Mouse (Mus musculus): ENCODE measurements around the gene Rcl1.

Rcl1 gene

DNA sequence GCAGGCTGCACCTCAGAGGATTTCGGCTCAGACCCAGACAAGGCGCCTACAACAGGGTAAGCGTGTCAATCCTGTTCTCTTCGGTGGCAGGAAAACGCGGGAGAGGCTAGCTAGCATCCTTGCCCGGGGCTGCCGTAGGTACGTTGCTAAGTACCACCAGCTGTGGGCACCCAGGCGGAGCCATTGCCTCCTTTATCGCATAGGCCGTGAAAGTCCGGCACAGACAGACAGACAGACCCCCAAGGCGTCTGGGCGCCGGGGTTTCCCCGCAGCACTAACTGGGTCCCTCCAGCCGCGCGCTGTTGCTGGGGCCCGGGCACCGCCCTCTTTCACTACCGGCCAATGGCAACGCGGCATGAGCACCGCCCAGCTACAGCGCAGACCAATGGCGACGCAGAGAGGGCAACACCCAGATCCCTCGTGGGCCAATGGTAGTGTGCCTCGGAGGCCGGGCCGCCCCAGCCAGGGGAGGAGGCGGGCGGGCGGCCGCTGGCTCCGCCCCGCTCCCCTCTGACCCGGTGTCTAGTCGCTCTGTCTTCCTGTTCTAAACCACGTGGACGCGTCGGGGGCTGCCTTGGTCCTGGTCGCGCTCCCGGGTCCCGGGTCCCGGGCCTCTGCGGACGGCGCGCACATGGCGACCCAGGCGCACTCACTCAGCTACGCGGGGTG is at the start of gene Rcl1:
Gene Rcl1 (plus strand): TSS at position 502 of the 669 bp plus-strand sequence.
- ATAC-seq (ENCODE audit: insufficient number of reproducible peaks, low FRiP score, low TSS enrichment) = peak; percentile 100

DNA sequence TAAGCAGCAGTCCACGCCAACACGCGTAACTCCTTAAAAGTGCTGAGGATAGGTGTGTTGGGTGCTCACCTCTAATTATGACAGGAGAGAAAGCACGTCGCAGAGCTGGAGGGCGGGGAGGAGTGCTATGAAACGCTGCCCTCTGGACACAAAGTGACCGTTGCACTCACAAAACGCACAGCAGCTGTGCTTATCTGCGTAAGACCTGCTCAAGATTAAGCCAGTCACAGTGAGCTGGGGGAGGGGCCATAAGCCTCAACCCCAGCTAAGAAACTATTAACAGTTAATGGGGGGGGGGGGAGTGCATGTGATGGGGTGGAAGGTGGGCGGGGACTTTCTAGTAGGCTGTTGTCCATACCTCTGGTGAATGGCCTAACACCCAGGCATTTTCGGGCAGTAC is 48.4 kb upstream of the Rcl1 start:
- no peak for ATAC-seq (ENCODE audit: insufficient number of reproducible peaks, low FRiP score, low TSS enrichment)

DNA sequence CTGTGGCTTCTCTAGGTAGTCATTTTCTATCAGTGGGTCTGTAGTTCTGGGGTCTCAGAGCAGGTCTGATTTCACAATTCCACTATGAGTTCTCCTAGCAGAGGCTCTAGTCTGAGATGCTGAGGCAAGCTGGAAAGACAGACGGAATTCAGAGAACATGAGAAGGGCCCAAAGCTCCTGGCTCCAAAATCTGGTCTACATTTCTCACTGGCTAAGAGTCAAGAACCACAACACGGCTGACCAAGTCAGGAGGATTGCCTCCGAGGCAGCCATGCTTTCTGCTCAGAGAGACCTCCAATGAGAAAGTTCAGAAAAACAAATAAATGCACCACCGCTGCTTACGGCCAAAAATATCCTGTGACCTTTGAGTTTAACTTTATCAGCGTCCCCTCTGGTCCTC is 46.6 kb upstream of the Rcl1 start:
- no peak for ATAC-seq (ENCODE audit: insufficient number of reproducible peaks, low FRiP score, low TSS enrichment)

DNA sequence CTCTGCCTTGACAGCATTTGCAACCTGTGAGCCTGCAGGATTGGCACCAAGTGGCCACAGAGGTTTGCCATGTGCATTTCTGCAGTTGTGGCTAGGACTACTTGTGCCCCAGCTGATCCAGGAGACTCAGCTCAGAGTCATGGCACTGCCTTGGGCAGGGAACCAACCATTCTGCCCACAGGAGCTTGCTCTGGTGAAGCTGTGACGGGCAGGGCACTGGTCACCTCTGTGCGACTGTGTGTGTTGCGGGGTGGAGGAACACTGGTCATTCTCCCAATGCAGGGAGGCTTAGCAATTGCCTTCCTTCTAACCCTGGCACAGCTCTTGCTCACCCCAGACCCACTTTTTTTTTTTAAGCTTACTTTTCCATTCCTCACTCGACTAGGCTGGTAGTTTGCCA is 45.7 kb upstream of the Rcl1 start:
- no peak for ATAC-seq (ENCODE audit: insufficient number of reproducible peaks, low FRiP score, low TSS enrichment)

DNA sequence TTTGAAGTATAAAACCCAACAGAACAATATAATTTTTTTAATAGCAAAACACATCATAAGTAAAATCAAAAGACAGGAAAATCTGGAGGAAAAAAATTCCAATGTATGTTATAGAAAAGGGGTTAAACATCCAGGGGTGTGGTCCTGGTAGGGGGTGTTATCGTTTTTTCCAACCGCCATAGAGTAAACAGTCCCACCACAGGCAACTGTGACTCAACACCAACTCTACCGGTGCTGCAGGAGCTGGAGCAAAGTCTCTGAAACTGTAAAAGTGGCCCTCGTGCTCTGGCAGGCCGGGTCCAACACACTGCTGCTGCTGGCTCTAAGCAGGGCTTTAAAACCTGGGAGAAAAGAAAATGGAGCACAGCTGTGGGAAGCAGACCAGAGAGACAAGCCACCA is 42.4 kb upstream of the Rcl1 start:
- ATAC-seq (ENCODE audit: insufficient number of reproducible peaks, low FRiP score, low TSS enrichment) = no peak

DNA sequence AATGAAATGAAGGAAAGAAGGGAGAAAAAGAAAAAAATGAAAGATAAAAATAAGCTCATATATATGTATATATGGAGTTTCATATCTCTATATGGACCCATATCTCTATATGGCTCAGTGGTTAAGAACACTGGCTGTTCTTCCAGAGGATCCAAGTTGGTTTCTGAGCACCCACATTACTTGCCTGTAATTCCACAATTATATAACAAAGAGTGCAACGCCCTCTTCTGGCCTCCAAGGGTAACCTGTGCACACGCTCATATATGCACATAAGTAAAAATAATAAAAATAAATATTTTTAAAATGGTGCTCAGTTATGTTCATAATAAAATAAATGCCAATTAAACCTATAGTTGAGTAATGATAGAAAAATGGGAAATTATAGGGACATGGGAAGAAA is 41.5 kb upstream of the Rcl1 start:
- ATAC-seq (ENCODE audit: insufficient number of reproducible peaks, low FRiP score, low TSS enrichment) = no peak

DNA sequence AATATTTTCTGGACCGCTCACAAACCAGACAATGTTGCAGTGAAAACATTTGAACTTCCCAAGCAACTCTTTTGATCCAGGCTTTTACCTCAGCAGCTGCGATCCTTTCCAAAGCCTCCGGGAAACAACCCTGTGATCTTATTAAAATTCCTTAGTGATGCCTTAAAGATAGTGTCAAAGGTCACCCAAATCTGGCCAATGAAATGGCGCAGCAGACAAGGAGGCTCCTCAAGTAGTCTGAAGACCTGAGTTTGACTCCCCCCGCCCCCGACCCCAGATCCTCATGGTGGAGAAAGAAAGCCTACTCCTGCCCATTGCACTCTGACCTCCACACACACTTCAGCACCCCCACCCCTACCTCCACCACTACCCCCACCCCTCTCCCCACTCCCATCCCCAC is 40.9 kb upstream of the Rcl1 start:
- no peak for ATAC-seq (ENCODE audit: insufficient number of reproducible peaks, low FRiP score, low TSS enrichment)

DNA sequence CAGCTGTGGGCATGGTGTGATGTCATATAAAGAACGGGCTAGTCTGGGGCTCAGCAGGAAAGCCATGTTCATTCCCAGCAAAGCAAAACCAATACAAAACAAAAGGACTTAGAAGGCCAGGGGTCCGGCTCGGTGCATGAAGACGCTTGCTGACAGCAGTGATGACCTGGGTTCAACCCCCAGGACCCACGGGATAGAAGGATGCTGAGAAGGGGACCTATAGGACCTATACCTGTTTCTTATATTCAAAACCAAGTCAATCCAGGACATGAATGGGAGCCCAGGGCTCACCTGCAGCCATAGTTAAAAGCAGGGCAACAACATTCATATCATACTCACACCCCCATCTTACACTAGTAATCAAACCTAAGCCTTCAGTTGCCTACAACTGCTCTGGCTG is 38.2 kb upstream of the Rcl1 start:
- ATAC-seq (ENCODE audit: insufficient number of reproducible peaks, low FRiP score, low TSS enrichment) = no peak

DNA sequence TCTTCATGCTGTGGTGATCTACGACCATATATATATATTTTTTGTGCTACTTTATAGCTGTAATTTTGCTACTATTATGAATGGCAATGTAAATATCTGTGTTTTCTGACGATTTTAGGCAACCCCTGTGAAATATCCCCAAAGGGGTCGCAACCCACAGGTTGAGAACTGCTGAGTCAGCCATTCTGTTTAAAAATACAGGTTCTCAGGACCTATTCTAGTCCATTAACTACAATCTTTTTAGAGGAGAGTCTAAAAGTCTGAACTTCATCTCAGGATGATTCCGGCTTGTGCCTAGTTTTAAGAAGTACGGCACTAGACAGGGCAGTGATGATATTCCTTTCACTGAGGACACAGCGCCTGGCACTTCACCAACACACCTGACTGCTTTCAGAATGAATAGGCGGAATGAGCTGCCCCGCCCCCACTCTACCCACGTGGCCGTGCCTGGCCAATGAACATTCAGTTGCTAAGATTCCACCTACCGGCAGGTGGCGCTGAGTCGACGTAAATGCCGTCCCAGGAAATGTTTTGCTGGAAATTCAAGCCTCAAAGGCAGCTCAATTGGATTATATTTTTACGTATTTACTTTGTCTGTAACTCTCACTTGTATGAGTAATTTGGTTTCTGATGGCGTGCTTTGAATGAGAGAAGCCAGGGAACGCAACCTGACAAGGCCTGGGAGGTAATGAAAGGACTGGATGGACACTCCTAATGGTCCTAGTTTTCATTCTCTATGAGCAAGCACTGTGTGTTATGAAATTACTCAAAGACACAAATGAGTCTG is 37.4 kb upstream of the Rcl1 start:
- peak; percentile 71 for ATAC-seq (ENCODE audit: insufficient number of reproducible peaks, low FRiP score, low TSS enrichment)

DNA sequence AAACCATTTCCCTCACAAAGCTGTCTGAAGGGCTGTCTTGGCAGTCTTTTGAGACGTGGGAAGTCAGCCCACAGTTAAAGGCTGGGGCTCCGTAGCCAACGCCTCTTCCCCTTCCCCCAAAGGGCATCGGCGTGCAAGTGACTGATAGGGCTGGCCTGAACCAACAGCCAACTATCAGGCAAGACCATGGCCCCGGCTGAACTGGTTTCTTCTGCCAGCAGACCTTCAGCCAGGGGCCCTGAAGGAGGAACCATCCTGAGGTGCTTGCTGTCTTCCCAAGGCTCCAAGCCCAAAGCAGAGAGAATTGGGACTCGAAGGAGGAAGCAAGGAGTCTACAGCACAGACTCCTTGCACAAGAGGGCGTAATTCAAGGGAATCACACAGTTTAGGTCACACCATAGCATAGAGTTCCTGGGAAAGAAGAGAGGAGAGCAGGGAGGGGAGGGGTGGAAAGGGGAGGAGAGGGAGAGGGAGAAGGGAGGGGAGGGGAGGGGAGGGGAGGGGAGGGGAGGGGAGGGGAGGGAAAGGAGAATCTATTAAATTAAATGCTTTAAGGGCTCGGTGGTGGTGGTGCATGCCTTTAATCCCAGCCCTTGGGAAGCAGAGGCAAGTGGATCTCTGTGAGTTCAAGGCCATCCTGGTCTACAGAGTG is 36.6 kb upstream of the Rcl1 start:
- no peak for ATAC-seq (ENCODE audit: insufficient number of reproducible peaks, low FRiP score, low TSS enrichment)

DNA sequence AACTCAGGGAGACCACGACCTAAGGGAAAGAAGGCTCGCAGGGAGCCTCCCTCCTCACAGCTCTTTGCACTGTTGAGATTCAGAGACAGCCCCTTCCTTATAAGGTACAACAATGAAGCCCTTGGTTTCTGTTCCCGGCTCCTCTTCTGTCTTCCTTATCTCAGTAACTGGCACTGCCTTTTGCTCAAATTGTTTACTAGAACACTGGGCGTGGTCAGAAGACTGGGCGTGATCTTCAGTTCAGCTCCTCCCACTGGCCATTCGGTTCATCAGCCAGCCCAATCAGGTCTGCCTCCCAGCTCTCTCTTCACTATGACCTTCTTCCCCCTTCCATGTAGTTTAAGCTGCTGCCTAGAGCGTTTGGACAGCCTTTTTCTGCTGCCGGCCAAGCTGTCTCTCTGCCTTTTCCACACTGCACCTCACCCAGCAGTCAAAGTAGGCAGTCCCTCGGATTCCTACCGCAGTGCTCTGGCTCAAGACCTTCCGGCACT is 34.1 kb upstream of the Rcl1 start:
- peak; percentile 65 for ATAC-seq (ENCODE audit: insufficient number of reproducible peaks, low FRiP score, low TSS enrichment)

DNA sequence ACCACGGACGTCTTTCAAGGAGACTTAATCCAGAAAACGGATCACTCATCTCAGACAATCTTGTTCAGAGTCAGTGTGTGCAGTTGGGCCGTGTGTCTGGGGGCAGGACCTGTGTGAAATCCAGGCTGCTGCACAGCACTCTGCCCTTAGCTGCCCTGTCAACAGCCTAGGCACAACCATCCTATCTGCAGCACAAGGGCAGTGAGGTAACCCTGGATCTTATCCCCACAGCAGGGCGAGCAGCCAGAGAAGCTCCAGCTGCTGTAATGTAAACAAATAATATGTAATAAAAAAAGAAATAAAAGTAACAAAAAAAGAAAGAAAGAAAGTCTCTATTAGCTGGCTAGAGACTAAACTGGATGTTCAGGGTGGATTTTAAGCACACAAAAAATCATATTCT is 32.0 kb upstream of the Rcl1 start:
- no peak for ATAC-seq (ENCODE audit: insufficient number of reproducible peaks, low FRiP score, low TSS enrichment)

DNA sequence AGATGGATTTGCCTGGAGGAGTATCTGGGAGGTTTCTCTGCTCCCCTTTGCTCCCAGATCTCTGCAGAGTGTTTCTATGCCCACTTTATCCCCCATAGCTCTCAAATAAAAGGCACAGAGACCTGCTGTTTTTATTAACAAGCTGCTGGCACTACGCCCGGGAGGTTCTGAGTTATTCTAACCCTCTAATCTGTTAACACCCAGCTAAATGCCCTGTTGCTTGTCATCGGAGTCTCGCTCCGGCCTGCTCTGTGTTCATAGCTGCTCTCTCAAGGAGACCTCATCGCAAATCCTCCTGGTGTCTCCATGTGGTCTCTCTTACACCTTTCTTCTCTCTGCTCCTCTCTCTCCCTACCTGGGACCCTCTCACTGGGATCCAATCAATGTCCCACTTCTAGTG is 26.4 kb upstream of the Rcl1 start:
- ATAC-seq (ENCODE audit: insufficient number of reproducible peaks, low FRiP score, low TSS enrichment) = no peak

DNA sequence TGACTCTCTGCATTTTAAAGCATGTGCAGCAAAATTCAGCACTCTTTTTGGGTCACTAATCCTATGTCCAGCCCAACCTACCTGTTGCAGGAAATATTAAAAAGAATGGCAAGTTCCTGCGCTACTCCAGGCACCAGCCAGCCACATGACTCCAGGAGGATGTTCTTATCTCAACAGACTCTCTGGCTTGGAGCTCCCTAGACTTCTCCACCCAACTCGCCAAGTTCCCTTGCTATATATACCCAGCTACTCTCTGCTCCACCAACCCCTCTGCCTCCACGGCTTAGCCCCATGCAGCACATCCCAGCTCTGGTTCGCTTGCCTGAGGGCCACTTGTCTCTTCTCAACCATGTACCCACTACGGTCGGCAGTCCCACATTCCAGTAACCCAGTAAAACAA is 12.5 kb upstream of the Rcl1 start:
- ATAC-seq (ENCODE audit: insufficient number of reproducible peaks, low FRiP score, low TSS enrichment) = no peak

DNA sequence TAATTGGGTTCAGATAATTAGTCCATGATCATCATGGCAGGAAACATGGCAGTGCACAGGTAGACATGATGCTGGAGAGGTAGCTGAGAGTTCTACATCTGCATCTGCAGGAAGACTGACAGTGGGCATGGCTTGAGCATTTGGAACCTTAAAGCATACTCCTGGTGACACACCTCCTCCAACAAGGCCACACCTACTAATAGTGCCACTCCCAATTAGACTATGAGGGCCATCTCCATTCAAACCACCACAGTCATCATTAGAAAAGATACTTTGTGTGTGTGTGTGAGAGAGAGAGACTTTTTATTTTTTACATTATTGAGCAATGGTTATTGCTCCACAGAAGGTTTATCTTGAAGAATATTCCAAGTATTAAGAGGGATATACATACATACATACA is 9.0 kb upstream of the Rcl1 start:
- no peak for ATAC-seq (ENCODE audit: insufficient number of reproducible peaks, low FRiP score, low TSS enrichment)

DNA sequence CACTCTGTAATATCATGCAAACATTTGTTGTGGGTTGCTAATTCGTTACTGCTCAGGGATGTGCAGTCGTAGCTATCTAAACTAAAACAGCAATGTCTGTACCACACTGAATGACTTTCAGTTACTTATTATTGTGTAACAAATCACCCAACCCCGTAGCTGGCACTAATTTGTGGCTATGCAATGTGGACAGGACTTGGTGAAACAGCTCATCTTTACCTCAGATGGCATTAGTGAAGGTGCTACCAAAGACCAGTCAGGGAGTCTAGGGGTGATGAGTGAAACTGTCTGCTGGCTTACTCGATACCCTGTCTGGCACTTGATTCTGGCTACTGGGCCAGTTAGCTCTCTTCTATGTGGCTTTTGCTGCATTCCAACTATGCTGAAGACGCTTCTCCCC is 2.1 kb upstream of the Rcl1 start:
- no peak for ATAC-seq (ENCODE audit: insufficient number of reproducible peaks, low FRiP score, low TSS enrichment)

DNA sequence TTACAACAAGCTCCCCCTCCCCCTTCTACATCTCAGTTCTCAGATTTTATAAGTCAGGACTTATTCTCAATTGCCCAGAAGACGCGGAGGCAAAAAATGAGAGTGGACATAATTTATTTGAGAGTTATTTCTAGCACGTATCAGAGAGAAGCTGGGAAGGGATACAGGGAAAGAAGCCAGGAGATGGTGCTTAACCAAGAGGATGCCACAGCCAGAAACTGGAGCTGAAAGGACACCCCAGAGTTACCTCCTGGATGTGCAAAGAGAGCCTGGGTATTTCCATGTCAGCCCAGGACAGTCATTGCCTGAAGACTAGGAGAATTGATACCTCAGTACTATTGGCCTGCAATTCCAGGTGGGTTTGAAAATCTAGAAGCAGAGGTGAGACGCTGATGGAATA is 1.6 kb upstream of the Rcl1 start:
- no peak for ATAC-seq (ENCODE audit: insufficient number of reproducible peaks, low FRiP score, low TSS enrichment)

DNA sequence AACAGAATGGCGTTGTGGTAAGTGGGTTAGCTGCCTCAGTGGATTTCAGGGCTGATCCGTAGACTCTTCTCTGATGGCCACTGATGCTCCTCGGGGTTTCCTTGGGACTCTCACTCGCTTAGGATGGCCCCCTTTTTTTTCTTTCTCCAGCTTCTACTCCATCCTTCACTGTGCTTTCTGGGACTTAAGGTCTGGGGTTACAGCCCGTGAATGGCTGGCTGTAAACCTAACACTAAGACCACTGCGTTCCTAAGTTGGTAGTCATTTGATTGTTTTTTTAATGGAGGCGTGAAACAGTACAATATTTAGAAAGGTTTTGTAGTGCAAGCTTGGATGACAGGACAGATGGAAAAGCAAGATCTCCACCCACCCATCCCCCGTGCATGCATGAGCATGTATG is 914 bp upstream of the Rcl1 start:
- no peak for ATAC-seq (ENCODE audit: insufficient number of reproducible peaks, low FRiP score, low TSS enrichment)

DNA sequence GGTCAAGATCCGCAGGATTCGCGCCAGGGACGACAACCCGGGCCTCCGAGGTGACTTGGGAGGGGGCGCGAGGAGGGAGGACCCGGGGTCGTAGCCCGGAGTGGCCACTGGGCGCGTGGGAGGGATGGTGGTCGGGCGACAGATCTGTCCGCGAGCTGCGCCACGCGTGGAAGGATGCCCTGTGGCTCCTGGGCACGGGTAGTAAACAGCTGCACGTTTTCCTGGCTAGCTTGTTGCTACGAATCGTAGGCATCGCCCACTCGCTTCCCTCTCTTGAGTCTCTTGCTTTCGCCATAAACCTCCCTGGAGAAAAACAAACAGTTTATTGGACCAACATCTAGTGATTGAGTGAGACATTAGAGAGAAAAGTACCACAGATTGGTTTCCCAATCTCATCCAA is 416 bp downstream of the Rcl1 start:
- no peak for ATAC-seq (ENCODE audit: insufficient number of reproducible peaks, low FRiP score, low TSS enrichment)

DNA sequence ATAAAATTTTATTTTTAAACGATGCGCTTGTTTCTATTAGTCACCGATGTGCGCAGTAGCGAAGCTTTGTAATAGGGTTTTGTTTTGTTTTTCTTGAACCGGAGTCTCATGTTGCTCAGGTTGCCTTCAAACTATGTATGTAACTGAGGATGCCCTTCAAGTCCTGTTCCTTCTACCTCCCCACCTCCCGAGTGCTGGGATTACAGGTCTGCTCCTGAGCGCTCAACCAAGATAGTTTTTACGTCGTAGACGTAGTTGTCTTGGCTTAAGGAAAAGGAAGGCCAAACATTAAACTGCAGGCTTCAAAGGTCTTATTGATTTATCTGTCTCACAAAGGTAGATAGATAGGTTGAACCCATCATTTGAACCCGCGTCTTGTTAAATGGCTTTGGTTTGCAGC is 923 bp downstream of the Rcl1 start:
- ATAC-seq (ENCODE audit: insufficient number of reproducible peaks, low FRiP score, low TSS enrichment) = no peak

DNA sequence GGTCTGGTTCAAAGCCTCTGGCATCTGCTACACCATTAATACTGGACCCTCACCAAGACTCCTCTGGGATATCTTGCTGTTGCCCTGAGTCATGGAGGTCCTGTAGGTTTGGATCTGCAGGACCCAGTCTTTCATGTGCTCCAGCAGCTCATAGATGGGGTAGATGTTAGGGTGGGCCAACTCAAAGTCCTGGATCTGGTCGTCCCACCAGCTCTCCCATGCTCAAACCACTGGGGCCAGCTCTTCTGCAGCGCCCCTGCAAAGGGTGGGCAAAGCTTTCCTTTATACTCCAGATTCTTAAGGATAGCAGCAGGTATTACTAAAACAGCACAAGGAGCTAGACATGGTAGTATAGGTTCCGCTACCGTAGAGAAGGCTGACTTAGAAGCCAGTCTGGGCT is 4.6 kb downstream of the Rcl1 start:
- ATAC-seq (ENCODE audit: insufficient number of reproducible peaks, low FRiP score, low TSS enrichment) = no peak

DNA sequence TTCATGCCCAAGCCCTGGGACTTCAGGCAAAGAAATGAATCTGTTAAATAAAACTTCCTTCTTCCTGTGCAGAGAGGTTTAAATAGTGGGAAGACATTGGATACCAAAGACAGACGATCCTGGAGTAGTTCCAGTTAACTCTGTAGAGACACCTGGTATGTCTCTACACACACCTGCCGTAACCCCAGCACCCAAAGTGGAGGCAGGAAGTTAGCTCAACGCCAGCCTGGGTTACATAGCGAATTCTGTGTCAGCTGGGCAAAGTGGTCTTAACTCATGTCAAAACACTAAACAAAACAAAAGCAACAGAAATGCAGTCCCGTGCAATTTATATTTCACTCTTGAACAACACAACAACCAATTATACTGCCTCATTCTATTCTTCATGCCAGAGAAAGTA is 5.1 kb downstream of the Rcl1 start:
- ATAC-seq (ENCODE audit: insufficient number of reproducible peaks, low FRiP score, low TSS enrichment) = no peak

Measured in cerebellum, adult (tissue).